Mouse (Mus musculus): ENCODE results near the gene Slc24a3. TPM values are rescaled to one million over a fixed set of nuclear protein-coding genes. Genes with fewer than 3 reads are reported as not detected.

Gene Slc24a3
- total RNA-seq, 2 experiments from 2014 or later = 3.6 to 6.5 TPM

DNA sequence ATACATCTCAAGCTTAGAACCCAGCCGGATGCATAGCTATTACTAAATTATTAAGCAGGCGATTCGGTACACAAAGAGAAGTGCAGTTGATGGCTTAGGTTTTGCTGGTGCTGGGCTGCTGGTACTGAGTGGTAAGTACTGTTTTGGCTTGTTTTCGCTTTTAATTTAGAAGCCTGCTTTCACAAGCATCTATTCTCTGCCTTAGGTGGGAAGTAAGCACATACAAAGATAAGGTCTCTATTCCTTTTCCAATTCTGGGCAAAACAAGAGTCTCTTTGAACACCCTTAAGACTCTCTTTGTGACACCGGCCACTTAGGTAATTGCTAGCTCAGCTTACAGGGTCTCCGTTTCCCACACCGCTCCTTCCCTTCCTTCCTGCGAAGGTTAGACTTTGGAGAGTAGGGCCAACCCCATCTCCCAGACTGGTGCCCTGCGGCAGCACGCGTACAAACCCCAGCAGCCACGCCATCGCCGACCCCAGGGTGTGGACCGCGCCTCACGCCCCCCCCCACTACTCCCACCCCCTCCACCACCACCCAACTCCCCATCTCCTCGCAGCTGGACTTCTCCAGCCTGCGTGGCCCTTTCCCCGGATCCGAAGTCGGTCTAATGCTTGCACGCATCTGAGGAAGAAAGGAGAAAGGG is 507.1 kb downstream of the Slc24a3 start:
- intact Hi-C loops (cut with DNase I) = no loop called here
- no peak for DNase-seq

DNA sequence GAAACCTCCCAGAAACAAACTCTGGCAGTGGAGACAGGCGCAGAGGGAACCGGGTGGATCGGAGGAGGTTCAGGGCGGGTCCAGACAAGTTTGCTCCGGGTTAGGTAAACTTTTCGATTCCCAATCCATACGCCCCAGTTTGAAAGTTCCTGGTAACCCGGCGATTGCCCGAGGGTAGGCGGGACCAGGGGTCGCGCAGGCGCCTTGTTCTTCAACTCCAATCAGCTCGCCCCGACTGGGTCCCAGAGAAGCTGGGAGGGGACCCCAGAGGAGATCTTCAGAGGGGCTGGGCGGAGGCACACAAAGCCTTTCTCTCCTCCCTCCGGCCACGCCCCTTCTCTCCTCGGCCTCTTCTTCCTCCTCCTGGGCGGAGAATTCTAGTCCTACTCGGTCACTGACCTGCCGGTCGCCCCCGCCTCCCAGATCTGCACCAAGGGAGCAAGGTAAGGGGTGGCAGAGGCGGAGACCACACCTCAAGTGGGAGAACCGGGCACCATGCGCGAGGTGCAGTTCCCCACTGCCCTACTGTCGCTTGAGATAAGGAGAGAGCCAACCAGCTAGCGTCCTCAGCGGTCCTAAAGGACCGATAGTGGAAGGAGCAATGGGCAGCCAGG is 507.7 kb downstream of the Slc24a3 start, which contains the start of gene Rin2:
Rin2 (plus strand) TSS at position 74 of the 614 bp plus-strand sequence.
- peak; percentile 78 for DNase-seq
- intact Hi-C loops (cut with DNase I) = no loop called here

DNA sequence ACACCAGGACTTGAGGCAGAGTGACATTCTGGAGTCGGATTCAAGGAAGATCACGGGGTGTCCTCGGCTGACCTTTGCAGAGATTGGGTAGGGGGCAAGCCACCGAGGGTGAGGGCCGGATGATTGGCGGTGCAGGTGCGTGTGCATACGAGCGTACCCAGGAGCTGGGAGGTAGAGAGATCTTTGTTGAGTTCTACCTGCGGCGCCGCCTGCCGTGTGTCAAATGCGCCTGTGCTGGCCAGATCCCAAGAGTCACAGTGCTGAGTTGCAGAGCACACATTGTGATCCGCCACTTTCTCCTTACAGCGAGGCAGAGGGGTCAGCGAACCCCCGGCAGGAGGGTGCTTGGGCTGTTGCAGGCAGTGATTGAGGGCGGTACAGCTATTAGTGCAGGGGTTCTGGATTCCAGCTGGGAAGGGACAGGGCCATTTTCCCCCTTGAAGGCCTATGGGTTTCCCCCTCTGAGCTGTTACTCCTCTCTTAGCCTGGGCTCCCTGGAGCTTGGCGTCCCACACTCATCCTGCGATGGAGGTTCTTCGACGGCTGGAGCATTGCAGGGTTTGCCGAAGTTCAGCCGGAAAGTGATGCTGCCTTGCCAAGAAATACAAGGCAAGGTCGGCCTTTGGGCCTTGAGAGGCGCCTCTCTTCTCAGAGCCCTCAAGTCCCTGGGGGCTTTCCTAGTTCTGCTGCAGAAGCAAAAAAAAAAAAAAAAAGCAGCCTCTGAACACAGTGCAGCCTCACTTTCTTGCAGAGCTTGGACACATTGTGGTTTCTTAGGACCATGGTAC is 508.4 kb downstream of the Slc24a3 start:
- peak; percentile 61 to 68 for DNase-seq
- intact Hi-C loops (cut with DNase I) = no loop called here

DNA sequence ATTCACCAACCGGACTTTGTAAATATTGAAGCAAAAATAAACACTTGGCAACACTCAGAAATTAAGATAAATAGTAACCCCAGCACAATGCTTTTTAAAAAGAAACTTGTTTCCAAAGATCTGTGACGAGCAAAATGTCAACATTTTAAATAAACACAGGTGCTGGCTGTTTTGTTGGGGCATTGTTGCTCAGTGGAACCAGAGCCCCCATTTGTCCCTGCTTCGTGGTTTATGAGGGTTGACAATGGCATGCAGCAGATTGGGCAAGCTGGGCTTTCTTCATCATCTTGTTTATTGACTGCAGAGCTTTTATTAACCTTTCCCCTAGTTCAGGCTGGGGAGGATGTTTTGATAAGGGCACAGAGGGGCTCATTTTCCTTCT is 509.0 kb downstream of the Slc24a3 start:
- intact Hi-C loops (cut with DNase I) = no loop called here
- no peak for DNase-seq

DNA sequence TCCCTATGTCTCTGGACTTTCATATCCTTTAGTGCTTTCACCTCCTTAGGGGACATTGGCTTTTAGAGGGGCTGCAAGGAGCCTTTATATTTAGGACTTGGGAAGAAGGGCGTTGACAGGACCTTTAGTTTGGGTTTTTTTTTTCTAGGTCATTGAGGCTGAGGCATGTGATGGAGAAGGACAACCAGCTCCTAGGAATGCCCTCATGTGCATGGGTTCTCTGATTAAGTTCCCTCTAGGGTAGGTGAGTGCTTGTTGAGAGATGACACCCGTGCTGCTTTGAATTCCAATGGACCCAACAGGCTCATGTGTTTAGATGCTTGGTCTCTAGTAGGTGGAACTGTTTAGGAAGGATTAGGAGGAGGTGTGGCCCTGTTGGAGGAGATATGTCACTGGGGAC is 509.4 kb downstream of the Slc24a3 start:
- intact Hi-C loops (cut with DNase I) = no loop called here
- DNase-seq = no peak

DNA sequence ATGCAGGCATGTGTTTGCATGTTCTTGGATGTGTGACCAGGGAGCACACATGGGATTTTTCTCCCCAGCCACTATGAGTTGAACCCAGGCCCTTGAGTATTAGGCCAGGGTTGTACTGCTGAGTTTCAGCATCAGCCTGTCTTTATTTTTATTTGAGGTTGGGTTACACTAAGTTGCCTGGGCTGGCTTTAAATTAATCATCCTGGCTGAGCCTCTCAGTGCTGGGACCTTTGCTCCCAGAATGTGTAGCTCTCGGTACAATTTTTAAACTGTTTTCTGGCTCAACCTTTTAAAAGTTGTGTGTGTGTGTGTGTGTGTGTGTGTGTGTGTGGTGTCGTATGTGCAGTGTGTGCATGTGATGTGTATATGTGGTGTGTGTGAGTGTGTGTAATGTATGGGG is 512.6 kb downstream of the Slc24a3 start:
- no peak for DNase-seq
- intact Hi-C loops (cut with DNase I) = no loop called here

DNA sequence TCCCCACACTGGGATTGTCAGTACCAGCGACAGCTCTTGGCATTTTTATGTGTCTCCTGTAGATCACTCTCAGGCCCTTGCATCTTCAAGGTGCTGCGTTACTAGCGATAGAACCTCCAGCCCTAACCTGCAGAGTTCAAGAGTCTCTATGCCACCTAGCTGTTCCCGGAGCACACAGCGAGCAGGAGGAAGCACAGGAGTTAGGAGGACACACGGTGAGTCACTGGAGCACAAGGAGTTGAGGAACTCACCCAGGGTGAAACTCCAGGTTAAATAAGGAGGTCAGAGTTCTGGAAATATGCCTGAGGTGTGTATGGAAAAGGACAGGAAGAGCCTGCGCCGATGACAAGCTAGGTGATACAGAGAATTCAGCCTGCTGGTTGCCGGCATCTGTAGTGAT is 513.2 kb downstream of the Slc24a3 start:
- no peak for DNase-seq
- intact Hi-C loops (cut with DNase I) = no loop called here

DNA sequence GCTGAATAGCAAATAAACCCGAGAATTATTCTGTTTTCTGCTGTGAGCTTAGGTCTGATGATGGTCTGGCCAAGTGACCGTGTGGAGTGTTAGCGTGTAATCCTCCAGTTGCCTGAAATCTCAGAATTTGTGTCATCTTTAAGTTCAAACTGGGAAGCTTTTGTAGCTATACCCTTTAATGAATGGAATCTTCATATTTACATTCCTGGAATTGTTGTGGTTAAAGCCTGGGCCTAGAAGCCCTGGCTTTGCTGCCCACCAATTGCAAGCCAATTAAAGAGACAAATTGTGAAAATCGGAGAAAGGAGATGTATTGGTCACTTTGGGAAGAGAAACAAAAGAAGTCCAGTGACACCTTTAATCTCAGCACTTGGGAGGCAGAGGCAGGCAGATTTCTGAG is 514.1 kb downstream of the Slc24a3 start:
- no peak for DNase-seq
- intact Hi-C loops (cut with DNase I) = no loop called here

DNA sequence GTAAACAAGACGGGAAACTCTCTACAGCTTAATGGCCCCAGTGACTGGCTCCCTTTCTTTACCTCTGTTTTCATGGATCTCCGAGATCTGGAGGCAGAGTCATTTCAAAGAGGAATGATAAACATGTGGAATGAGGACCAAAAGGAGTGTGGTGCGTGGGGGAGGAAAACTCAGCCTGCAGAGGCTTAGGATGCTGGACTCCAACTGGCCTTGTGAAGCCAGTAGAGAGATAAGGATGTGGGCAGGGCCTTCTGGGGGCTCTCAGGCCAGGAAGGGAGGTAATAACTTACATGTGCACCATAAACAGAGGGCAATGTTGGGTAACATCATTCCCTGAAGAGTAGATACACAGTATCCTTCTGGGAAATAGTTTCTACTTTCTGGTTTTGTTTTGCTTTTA is 515.4 kb downstream of the Slc24a3 start:
- DNase-seq = no peak
- intact Hi-C loops (cut with DNase I) = no loop called here

DNA sequence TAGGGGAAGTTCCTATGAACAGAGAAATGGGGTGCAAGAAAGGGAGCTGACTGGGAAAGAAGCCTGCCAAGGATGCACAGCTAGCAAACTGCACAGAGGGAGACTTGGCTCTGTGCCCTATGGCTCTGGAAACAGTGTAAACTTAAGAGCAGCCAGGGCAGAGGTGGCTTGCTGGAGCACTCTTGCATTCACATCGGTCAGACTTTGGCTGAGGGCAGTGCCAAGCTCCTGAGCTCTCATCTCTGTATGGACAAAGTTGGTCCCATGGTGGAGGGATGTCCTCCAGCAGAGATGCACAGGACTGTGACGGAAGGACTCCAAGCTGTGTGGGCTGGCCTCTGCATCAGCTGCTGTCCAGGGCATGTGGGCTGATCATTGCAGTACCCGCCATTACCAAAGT is 516.0 kb downstream of the Slc24a3 start:
- intact Hi-C loops (cut with DNase I) = no loop called here
- peak; percentile 57 to 58 for DNase-seq

DNA sequence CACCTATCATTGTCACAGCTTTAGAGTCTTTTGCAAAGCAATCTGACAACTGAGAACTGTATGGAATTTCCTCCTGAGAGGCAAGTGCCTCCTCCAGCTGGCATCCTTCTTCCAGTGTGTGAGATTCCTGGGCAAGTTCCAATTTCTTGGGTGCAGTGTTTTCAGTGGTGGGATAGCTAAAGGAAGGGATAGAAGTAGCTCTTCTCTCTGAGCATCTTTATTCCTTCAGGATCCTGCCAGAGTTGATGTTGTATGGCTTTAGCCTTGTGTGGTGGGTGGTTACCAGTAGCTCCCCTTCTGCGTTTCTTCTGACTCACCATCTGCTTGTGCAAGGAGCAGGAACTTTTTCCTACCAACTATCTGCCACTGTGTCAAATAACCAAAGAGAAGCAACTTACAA is 516.6 kb downstream of the Slc24a3 start:
- intact Hi-C loops (cut with DNase I) = no loop called here
- no peak for DNase-seq

DNA sequence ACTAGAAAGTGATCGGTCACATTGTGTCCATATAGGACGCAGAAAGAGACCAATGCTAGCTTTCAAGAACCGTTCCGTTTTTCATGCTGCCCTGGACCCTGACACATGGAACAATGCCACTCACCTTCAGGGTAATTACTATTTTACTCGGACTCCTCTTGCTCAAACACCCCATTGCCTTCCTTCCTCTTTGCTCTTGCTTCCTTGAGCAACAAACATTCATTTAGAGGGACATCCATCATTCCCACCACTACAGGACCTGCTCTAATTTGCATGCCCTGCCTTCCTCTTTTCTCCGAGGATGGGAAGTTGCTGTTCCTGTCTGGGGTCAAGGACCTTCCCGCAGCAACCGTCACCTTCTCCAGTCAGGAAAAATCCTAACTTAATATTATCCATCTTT is 517.3 kb downstream of the Slc24a3 start:
- DNase-seq = no peak

DNA sequence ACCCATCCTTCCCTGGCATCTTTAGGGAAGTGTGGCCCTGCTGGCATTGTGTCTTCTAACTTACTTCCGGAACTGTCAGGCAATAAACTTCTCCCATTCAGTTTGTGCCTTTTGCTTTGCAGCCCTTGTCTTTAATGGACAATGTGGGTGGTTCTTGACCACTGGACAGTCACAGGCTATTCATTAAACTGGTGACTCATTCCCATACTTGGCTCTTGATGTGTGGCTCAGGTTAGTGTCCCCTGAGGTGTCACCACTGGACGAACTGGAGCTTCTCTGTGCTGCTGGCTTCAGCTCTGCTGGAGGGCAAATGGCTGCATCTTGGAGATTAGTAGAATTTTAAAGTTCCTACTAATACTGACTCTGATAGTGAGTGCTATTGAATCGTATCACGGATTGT is 518.5 kb downstream of the Slc24a3 start:
- no peak for DNase-seq
- intact Hi-C loops (cut with DNase I) = no loop called here

More for the DNA sequence above, 517.3 kb downstream of the Slc24a3 start:
- intact Hi-C loops (cut with DNase I) = no loop called here

DNA sequence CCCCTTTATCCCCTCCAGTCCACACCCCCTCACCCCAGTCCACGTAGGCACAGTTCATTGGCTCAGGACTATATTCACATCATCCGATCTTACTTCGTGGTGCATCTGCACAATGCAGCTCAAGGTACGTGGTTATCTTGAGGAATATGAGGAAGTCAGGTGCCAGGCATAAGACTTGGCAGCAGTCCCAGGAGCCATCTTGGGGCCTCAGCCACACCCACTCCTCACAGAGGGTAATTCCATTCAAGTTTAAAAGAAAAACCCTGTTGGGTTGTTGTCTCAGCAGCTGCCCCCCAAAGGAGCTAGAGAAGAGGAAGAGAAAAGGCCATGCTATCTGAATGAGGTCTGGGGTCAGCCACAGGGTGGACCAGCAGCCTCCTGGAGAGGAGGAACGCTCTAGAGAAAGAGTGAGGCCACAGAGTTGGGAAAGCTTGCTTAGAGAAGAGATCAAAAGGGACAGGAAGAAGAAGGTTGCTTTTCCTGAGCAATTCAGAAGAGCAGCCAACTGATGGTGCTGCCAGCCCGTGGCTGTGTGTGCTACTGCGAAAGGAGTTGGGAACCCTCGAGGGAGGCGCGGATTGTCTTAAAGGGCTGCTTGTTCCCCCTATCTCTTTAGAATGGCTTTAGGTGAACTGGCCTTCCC is 523.9 kb downstream of the Slc24a3 start:
- DNase-seq = no peak
- intact Hi-C loops (cut with DNase I) = no loop called here
